Mouse (Mus musculus) CH12F3 (cell line): ENCODE results near the gene Ptprcap.

Experiments
- in situ Hi-C: fragments of 300-500 bp; cut with MboI; formaldehyde crosslinking; loops from 2 replicates; pipeline ENCODE4 v1.14.3; 2020; ENCODE audit warnings: low sequenced_read_pairs

Ptprcap gene

DNA sequence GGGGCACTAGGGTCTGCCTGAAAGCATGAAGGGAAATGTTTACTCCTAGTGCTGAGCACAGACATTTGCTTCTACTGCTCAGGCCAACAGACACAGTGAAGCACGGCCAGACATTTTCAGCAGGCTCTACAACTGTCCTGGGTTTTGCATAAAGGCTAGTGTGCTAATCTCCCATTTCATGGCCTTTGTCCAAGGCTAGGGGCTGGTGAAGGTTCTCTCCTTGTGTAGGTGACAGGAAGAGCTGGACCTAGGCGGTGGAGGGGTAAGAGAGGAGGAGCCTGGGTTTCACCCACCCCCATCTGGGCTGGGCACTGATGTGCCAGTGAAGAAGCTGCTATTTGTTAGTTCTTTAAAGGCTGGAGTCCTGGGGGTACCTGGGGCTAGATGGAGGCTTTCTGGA lies 11.3 kb downstream of the Ptprcap start:
- in situ Hi-C loops: no loop called here

GRCm38 (mm10) chr19:4166678-4167476 lies 13.5 kb downstream of the Ptprcap start:
- in situ Hi-C loops: no loop called here

DNA sequence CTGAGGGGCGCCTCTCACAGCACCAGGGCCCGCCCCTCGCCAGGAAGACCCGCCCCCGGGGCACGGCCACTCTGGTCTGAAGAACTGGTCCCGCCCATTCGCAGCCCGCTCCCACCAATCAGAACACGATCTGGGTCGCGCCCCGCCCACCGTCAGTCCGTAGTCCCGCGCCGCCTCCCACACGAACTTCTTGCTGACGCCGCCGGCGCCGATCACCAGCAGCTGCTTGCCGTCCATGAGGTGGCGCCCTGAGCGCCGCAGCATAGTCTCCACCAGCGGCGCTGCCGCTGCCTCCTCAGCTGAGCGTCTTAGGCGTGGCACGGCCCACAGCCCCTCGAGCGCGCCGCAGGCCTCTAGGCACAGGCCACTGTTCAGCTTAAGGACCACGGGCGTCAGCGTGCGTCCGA lies 16.0 kb downstream of the Ptprcap start:
- in situ Hi-C loops: no loop called here

- in situ Hi-C loops: no loop called here
These were observed 16.4 kb downstream of the Ptprcap start for GRCm38 (mm10) chr19:4169810-4170209.

DNA sequence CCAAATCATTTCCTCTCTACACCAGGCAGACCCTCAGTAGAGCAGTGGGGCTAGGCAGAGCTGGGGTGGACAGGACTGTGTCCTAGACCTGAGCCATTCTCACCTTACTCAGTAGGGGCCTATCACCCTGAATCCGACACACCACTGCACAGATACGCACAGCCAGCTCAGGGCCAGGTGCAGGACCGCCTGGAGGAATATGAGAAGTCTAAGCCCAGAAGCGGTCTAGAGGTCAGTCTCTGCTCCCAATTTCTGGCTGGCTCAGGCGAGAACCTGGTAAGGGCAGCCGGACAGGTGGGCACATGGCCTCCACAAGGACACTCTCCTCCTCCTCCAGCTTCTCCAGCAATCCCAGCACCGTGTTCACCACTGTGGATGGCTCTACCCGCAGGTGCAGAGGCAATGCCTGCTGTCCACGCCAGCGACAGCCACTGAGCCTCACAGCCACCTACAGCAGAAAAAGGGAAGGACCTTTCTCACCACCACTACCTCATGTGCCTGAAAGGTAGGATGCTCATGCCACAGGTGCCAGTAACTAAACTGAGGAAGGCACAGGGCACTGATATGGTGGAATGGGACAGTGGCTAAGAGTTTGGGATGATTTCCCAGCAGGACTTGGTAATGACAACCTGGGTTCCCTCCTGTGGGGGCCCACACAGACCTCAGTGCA lies 17.5 kb downstream of the Ptprcap start:
- in situ Hi-C loops: no loop called here

- in situ Hi-C loops: no loop called here
These were observed 18.2 kb downstream of the Ptprcap start for GRCm38 (mm10) chr19:4171393-4172290.

DNA sequence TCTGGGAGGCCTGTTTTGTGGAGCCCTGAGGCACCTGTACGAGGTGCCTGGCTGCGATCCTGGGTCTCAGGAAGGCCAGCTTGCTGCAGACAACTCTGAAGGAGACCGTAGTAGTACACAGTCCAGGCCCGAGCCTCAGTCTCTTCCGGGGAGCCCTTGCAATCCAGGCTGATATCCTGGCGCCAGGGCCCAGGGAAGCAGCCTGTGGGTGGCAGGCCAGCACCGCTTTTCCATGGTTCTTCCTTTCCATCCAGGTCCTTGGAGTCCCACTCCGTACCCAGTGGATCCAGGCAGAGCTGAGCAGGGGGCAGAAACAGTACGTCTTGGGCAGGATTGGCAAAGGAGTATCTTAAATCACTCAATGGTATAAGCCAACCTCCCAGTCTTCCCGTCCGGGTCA lies 19.5 kb downstream of the Ptprcap start:
- in situ Hi-C loops: no loop called here

- in situ Hi-C loops: no loop called here
These were observed 22.1 kb downstream of the Ptprcap start, which contains the start of gene Carns1 for GRCm38 (mm10) chr19:4175368-4175947. TSS of gene Carns1 (minus strand) at chr19:4175479.

GRCm38 (mm10) chr19:4180411-4180810 lies 27.0 kb downstream of the Ptprcap start:
- in situ Hi-C loops: no loop called here

DNA sequence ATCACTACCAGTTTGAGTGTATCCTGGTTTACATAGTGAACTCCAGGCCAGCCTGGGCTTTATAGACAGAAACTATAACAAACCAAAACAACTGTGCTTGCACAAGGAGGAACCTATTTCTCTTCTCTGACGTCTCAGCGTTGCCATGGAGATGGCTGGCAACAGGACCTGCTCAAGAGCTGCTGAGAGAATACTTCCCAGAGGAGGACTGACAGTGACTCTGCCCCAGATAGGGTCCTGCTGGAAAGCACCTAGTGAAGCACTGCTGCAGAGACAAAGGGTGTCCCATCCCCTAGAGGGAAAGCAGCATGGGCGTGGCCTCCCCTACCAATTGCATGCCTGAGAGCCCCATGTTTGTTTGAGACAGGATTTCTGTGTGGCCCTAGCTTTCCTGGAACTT lies 28.5 kb downstream of the Ptprcap start:
- in situ Hi-C loops: no loop called here

DNA sequence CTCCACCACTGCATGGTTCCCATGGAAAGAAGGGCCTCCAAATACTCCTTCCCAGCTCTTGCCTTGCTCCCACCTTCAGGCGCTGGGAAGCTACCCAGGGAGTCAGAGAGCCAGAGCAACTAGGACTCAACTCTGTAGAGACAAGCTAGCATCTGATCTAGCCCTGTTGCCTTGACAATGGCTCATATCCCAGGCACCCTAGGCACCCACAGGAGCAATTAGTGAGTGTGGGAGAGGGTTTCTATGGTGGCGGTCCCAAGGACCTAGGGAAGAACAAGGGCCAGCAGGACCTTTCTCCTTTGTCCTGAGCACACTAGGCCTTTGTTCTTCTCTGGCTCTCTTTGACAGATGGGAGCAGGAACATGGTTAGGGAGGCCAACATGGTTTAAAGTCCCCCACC lies 30.3 kb downstream of the Ptprcap start:
- in situ Hi-C loops: no loop called here

- in situ Hi-C loops: no loop called here
These were observed 31.9 kb downstream of the Ptprcap start for GRCm38 (mm10) chr19:4184976-4185975.

DNA sequence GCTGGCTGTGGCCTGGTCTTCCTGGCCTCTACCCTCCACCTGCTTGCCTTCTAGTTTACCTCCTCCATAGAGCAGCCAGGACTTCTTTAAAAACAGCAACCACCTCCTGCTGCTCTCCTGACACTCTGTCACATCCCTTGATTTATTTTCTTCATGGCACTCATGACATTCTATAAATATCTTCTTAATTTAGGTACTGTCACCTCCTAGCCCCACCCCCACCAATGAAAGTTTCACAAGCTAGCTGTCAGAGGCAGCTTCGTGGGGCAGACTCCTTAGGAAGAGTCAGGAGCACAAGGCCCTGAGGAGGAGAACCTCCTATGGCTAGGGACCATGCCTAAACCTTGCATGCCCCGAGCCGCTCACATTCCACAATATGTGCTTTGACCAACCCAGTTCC lies 33.9 kb downstream of the Ptprcap start:
- in situ Hi-C loops: no loop called here

DNA sequence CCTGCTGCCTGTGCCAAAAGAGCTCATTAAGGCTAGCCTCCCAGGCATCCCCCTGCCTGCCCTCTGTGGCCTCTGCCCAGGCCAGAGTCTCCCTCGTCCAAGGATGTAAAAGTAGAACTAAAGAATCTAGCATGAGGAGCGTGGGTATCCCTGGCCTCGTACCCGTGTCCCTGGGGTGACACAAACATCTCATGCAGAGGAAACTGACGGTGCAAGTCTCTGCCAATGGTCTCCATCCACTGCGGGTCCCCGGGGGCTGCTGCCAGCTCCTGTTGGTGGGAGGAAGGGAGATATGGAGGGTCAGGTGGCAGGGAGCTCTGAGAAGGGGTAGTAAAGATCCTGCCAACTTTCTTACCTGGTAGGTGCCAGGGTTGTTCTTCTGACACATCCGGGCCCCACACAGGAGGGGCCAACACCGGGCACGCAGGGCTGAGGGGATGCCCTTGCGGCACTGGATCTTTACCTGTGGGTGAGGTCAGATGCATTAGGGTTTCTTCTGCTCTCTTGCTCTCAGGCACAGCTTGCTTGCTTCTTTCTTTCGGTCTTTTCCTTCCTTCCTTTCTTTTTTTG lies 35.7 kb downstream of the Ptprcap start:
- in situ Hi-C loops: no loop called here

GRCm38 (mm10) chr19:4190831-4191334 lies 37.5 kb downstream of the Ptprcap start, which contains the start of gene Tbc1d10c:
TSS of gene Tbc1d10c (minus strand) at chr19:4191284.
- in situ Hi-C loops: no loop called here

- in situ Hi-C loops: no loop called here
These were observed 38.3 kb downstream of the Ptprcap start, which contains the start of gene Ppp1ca for GRCm38 (mm10) chr19:4191528-4192250. TSS of gene Ppp1ca (plus strand) at chr19:4192065.

DNA sequence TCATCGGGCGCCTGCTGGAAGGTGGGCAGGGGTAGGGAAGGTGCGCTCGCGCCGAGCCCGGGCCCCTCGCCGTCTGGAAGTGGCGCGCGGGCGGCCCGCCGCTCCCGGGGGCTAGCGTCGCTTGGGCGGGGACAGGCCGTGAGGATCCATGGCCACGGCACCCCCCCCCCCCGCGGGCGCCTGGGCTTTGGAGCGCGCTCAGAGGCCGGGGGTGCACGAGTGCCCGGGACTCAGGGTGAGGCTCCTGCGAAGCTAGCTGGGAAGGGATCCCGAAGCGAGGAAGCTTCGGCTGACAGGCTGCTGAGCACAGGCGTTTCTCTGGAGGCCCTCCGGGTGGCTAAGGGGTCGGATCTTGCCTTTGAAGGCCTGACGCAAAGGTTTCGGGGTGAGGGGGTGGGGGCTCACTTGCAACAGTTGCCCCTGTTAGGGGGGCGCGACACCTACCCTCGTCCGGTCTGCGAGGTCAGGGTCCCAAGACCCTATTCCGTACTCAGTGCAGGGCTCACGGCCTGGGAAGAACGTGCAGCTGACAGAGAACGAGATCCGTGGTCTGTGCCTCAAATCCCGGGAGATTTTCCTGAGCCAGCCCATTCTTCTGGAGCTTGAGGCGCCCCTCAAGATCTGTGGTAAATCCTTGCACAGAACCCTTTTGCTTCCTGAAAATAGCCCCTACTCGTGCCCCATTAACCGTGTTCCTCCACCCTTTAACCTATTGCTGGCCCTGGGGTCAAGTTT lies 39.0 kb downstream of the Ptprcap start:
- in situ Hi-C loops: no loop called here

GRCm38 (mm10) chr19:4193129-4193528 lies 39.7 kb downstream of the Ptprcap start:
- in situ Hi-C loops: no loop called here
